Mouse (Mus musculus) embryonic facial prominence, embryonic 12.5 days (tissue): Measurements from ENCODE around the gene Tmem198. TPM values are rescaled to one million over a fixed set of nuclear protein-coding genes. Genes with fewer than 3 reads are reported as not detected.

Experiments
- ATAC-seq: fragments of 200-750 bp; cut with Nextera tagmentation; 2 replicates; pipeline ENCODE4 v1.8.0; 2017; ENCODE audit not compliant: insufficient number of reproducible peaks, insufficient read depth, low FRiP score, low TSS enrichment
- H3K27ac ChIP-seq: fragments of 300-500 bp; sonication (generic); 2 replicates; pipeline ENCODE4 v1.5.1; 2016; ENCODE audit warnings: mild to moderate bottlenecking
- H3K27me3 ChIP-seq: fragments of 300-500 bp; sonication (generic); 2 replicates; pipeline ENCODE4 v1.6.1; 2016; ENCODE audit warnings: mild to moderate bottlenecking, moderate library complexity
- H3K36me3 ChIP-seq: fragments of 300-500 bp; sonication (generic); 2 replicates; pipeline ENCODE4 v1.6.1; 2016; ENCODE audit warnings: mild to moderate bottlenecking
- H3K4me1 ChIP-seq: fragments of 300-500 bp; sonication (generic); 2 replicates; pipeline ENCODE4 v1.6.1; 2016
- H3K4me2 ChIP-seq: fragments of 300-500 bp; sonication (generic); replicated peaks from 2 replicates; pipeline ENCODE4 v1.6.1; 2016; ENCODE audit warnings: mild to moderate bottlenecking, moderate library complexity
- H3K4me3 ChIP-seq: fragments of 300-500 bp; sonication (generic); 2 replicates; pipeline ENCODE4 v1.5.1; 2016; ENCODE audit warnings: mild to moderate bottlenecking
- H3K9ac ChIP-seq: fragments of 300-500 bp; sonication (generic); 2 replicates; pipeline ENCODE4 v1.6.1; 2016; ENCODE audit warnings: mild to moderate bottlenecking, moderate library complexity
- H3K9me3 ChIP-seq: fragments of 300-500 bp; sonication (generic); 2 replicates; pipeline ENCODE4 v1.6.1; 2016; ENCODE audit warnings: mild to moderate bottlenecking, moderate library complexity
- WGBS: fragments of 180-500 bp; shearing (Covaris S2); methylation state at CpG from one replicate; pipeline ENCODE4 v1.1.7; 2016; 5-methylcytosine and 5-hydroxymethylcytosine counted together
- polyA plus RNA-seq: library from polyadenylated mRNA; unstranded; fragments of >200 nt; fragmentation: Nextera tagmentation; extraction: Ambion mirVana; gene quantifications from 2 replicates; pipeline ENCODE4 v1.2.1, GENCODE M21; 2016

The Tmem198 gene
- polyA plus RNA-seq, result 2.5 and 3.1 TPM in 2 replicates

- Histone ChIP-seq H3K4me1 (peaks cover 23% of the 10 kb centered on the region), H3K9ac (peak within 1 kb of the TSS; percentile 74), H3K36me3 (peaks cover 25% of the 10 kb centered on the region), H3K27me3 (peaks cover 41% of the 10 kb centered on the region), H3K9me3 (no peaks in the 10 kb centered on the region), H3K4me3 (peak within 1 kb of the TSS; percentile 73), H3K27ac (peak within 1 kb of the TSS; percentile 81), H3K4me2 (peak within 1 kb of the TSS; percentile 87)
- WGBS, result under 1% methylated on average over 76 of the region's 76 CpGs
- peak; percentile 89 for ATAC-seq
Observed at GRCm38 (mm10) chr1:75478916-75479634, at the start of gene Tmem198, which contains the start of gene Chpf. TSS of gene Tmem198 (plus strand) at chr1:75479532. TSS of gene Chpf (minus strand) at chr1:75479307.

DNA sequence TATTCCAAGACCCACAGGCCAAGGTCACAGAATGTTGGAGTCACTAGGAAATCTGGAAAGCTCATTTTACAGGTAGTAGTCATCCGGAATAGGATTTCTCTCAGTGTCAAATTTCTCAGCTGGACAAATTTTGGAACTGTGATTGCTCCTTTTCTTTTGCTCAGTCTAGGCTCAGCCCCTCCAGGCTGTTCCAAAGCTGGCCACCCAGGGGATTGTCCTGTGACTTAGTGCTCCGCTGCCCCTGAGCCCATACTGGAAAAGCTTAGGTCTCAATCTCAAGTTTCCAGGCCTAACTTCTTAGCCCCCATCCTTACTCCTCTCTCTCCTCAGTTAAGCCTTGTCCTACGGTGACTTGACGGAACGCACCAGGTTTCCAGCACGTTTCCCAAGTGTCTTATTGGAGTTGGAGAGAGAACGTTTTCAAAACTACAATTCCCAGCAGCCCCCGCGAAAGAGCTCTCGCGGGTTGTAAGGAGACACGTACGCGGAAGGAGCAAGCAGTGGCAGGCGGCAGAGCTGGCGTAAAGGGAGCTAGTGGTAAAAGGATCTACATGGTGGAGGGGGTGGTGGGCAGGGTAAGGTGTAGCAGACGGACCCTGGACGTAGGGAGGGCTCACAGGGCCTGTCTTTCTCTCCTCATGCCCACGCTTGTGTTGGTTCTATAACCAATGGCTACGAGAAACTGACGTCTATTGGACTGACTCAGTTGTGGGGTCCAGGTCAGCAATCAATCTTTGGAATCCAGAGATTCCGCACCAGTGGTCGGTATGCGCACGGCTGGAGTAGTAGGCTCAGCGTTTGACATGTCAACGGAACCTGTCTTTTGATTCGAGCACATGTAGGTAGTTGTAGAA lies 43.6 kb upstream of the Tmem198 start, which contains the start of gene Gmppa:
Gene Gmppa, plus strand, starts transcription at position 456 of the 854 bp plus-strand sequence.
- ATAC-seq, result peak; percentile 81
- peak within 1 kb of the TSS; percentile 67 for H3K4me2 ChIP-seq
- H3K27me3 ChIP-seq, result 0 out of 2 replicates have a peak, but pooled peaks cover 3% of the 10 kb centered on the region
- peak within 1 kb of the TSS; percentile 56 for H3K4me3 ChIP-seq
- H3K9ac ChIP-seq, result peak within 1 kb of the TSS; percentile 52
- no peaks in the 10 kb centered on the region for H3K9me3 ChIP-seq
- no peaks in the 10 kb centered on the region for H3K36me3 ChIP-seq
- WGBS, result 4% methylated on average over 28 of the region's 28 CpGs
- H3K4me1 ChIP-seq, result peaks cover 14% of the 10 kb centered on the region
- peak within 1 kb of the TSS; percentile 56 for H3K27ac ChIP-seq

GRCm38 (mm10) chr1:75438782-75439181 lies 40.5 kb upstream of the Tmem198 start:
- Histone ChIP-seq H3K4me2 (no peak overlapping the region), H3K36me3 (no peaks in the 10 kb centered on the region), H3K9me3 (no peaks in the 10 kb centered on the region), H3K4me3 (no peak overlapping the region), H3K27me3 (no peaks in the 10 kb centered on the region), H3K27ac (no peak overlapping the region), H3K4me1 (peaks cover 24% of the 10 kb centered on the region), H3K9ac (no peak overlapping the region)
- WGBS, result 88% methylated on average over 8 of the region's 9 CpGs
- no peak for ATAC-seq

DNA sequence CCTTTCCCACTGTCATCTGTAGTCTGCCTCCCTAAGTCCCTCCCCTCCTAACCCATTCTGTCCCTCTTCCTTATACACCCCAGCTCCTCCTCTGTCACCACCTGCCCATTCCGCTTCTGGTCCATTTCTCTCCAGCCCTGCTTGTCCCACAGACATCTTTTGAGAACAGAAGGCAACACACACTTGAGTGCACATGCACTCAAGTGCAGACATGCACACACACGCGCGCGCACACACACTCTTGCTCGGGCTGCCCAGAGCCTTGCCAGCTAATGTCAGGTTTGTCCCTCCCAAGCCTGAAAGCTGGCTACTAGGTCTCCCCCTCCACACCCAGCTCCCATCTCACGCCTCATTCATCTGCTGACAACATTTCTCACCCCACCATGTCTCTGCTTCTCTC lies 38.7 kb upstream of the Tmem198 start:
- no peak overlapping the region for H3K4me3 ChIP-seq
- no peak overlapping the region for H3K4me2 ChIP-seq
- peaks cover 40% of the 10 kb centered on the region for H3K4me1 ChIP-seq
- 93% methylated on average over 7 of the region's 7 CpGs for WGBS
- no peak overlapping the region for H3K27ac ChIP-seq
- H3K27me3 ChIP-seq, result peaks cover 14% of the 10 kb centered on the region
- H3K9me3 ChIP-seq, result no peaks in the 10 kb centered on the region
- no peak overlapping the region for H3K9ac ChIP-seq
- H3K36me3 ChIP-seq, result no peaks in the 10 kb centered on the region
- no peak for ATAC-seq

DNA sequence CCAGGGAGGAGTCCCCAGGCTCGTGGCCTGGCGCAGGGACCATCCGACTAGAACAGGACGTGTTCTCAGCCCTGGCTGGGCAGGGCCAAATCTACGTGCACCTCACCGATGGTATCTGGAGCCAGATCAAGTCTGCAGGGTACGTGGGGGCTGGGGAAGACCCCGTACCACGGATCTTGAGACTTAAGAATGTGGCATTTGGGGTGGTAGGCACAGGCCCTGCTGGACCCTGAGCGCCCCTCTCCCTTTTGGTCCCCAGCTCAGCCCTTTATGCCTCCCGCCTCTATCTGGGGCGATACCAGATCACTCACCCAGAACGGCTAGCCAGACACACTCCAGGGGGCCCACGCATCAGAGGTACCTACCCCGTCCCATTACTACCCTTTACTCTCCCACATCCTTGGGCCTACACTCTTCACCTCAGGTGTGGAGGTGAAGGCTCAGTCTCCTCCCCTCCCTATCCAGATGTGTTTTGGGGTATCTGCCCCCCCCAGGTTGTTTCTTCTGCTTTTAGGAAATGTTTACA lies 37.8 kb upstream of the Tmem198 start:
- H3K9ac ChIP-seq, result no peak overlapping the region
- ATAC-seq, result no peak
- H3K4me3 ChIP-seq, result no peak overlapping the region
- 84% methylated on average over 15 of the region's 15 CpGs for WGBS
- no peaks in the 10 kb centered on the region for H3K36me3 ChIP-seq
- no peaks in the 10 kb centered on the region for H3K9me3 ChIP-seq
- peaks cover 18% of the 10 kb centered on the region for H3K27me3 ChIP-seq
- peaks cover 43% of the 10 kb centered on the region for H3K4me1 ChIP-seq
- H3K4me2 ChIP-seq, result no peak overlapping the region
- no peak overlapping the region for H3K27ac ChIP-seq

DNA sequence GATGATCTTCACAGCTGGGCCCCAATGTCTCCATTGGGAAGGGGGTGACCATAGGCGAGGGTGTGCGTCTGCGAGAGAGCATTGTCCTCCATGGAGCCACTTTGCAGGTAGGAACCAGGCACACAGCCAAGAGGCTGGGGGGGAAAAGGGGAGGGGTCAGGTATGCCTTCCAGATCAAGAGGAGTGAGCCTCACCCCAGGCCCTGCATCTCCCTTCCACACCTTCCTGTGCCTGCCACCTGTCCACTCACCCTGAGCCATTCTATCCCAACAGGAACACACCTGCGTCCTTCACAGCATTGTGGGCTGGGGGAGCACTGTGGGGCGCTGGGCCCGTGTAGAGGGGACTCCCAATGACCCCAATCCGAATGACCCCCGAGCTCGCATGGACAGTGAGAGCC lies 37.2 kb upstream of the Tmem198 start:
- peaks cover 43% of the 10 kb centered on the region for H3K4me1 ChIP-seq
- H3K27ac ChIP-seq, result no peak overlapping the region
- 77% methylated on average over 9 of the region's 9 CpGs for WGBS
- H3K4me2 ChIP-seq, result no peak overlapping the region
- H3K9me3 ChIP-seq, result no peaks in the 10 kb centered on the region
- no peaks in the 10 kb centered on the region for H3K36me3 ChIP-seq
- H3K9ac ChIP-seq, result no peak overlapping the region
- ATAC-seq, result no peak
- peaks cover 25% of the 10 kb centered on the region for H3K27me3 ChIP-seq
- H3K4me3 ChIP-seq, result no peak overlapping the region

- WGBS, result 53% methylated on average over 8 of the region's 8 CpGs
- no peak for ATAC-seq
- Histone ChIP-seq H3K27ac (no peak overlapping the region), H3K9ac (no peak overlapping the region), H3K4me2 (no peak overlapping the region), H3K9me3 (no peaks in the 10 kb centered on the region), H3K27me3 (peaks cover 31% of the 10 kb centered on the region), H3K4me3 (no peak overlapping the region), H3K4me1 (peaks cover 49% of the 10 kb centered on the region), H3K36me3 (no peaks in the 10 kb centered on the region)
Observed at GRCm38 (mm10) chr1:75442811-75443210, 36.5 kb upstream of the Tmem198 start.

DNA sequence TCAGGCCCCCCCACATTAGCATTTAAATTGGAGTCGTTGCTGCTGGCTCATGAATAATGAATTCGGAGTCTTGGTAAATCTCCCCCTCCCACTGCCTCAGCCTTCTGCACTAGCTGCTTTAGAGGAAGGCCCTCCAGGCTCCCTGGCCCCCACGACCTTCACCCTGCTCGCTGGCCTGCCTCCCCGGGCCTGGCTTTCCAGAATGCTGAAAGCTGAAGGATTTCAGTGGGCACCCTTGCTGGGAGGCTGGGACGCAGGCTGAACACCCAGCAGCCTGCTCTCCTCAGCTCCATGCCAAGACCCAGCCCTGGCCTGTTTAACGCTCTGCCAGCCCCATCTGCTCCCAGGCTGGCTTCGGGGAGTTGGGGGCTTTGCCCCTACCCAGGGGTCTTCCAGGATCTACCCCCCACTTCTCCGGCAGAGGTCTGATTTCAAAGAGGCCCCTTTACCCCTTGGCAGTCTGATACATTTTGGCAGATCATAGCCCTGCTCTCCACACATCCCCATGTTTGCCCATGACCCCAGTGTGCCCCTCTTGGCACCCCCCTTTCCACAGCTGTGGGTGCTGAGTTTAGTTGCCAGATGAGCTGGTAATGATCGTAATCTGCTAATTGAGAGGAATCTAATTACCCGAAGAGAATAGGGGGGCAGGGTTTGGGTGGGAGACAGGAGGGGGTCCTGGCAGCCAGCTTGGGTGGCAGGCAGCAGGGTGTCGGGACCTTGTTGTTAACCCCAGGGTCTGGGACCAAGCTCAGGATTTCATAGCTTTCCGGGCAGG lies 35.9 kb upstream of the Tmem198 start:
- Histone ChIP-seq H3K4me1 (peaks cover 54% of the 10 kb centered on the region), H3K4me2 (0 out of 2 replicates have a peak overlapping the region, but pooled peaks have one; percentile 2), H3K9ac (no peak overlapping the region; the same call in 1 of the 2 replicates), H3K36me3 (no peaks in the 10 kb centered on the region), H3K9me3 (no peaks in the 10 kb centered on the region), H3K27me3 (peaks cover 37% of the 10 kb centered on the region), H3K27ac (peak overlapping the region; percentile 20; the same call in 1 of the 2 replicates), H3K4me3 (no peak overlapping the region)
- 18% methylated on average over 13 of the region's 13 CpGs for WGBS
- no peak for ATAC-seq

DNA sequence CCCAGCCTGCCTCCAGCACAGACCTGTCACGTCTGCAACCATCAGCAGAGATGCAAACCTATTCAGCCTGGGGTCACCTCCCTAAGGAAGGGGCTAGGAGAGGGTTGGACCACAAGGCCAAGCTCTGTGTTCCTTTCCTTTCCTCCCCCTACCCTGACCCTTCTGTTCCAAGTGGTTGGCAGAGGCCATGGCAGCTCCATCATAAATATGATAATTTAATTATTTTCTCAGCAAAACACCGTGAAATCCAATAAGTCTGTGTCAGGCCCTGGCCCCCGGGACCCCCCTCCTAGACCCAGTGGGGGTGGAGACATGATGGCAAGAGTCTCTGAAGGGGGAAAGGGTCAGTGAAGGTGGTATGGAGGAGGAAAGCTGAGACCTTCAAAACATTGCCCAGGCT lies 35.1 kb upstream of the Tmem198 start:
- H3K9me3 ChIP-seq, result no peaks in the 10 kb centered on the region
- H3K4me1 ChIP-seq, result peaks cover 61% of the 10 kb centered on the region
- no peak overlapping the region for H3K4me3 ChIP-seq
- H3K9ac ChIP-seq, result no peak overlapping the region
- no peak overlapping the region for H3K4me2 ChIP-seq
- H3K27me3 ChIP-seq, result peaks cover 45% of the 10 kb centered on the region
- WGBS, result 22% methylated on average over 3 of the region's 3 CpGs
- H3K27ac ChIP-seq, result no peak overlapping the region
- no peak for ATAC-seq
- H3K36me3 ChIP-seq, result no peaks in the 10 kb centered on the region

GRCm38 (mm10) chr1:75445141-75445701 lies 34.1 kb upstream of the Tmem198 start:
- H3K36me3 ChIP-seq, result no peaks in the 10 kb centered on the region
- no peaks in the 10 kb centered on the region for H3K9me3 ChIP-seq
- H3K9ac ChIP-seq, result no peak overlapping the region
- peaks cover 55% of the 10 kb centered on the region for H3K27me3 ChIP-seq
- H3K4me1 ChIP-seq, result peaks cover 72% of the 10 kb centered on the region
- 17% methylated on average over 9 of the region's 9 CpGs for WGBS
- H3K27ac ChIP-seq, result 0 out of 2 replicates have a peak overlapping the region, but pooled peaks have one; percentile 11
- no peak for ATAC-seq
- 0 out of 2 replicates have a peak overlapping the region, but pooled peaks have one; percentile 39 for H3K4me2 ChIP-seq
- no peak overlapping the region for H3K4me3 ChIP-seq
